Mouse (Mus musculus) liver, embryonic 14.5 days (tissue): ENCODE results near the gene Pgs1.

Experiments
- CTCF ChIP-seq: IDR thresholded peaks from 2 replicates; pipeline ENCODE4 v1.5.1; 2016; ENCODE audit warnings: antibody characterized with exemption, low read depth, control low read depth
- EP300 ChIP-seq: IDR thresholded peaks from 2 replicates; pipeline ENCODE4 v1.6.1; 2016; ENCODE audit warnings: antibody characterized with exemption, low read depth

- TF ChIP-seq CTCF (no peak), EP300 (no peak)
Observed at GRCm38 (mm10) chr11:118023475-118023874, 37.4 kb downstream of the Pgs1 start.
